ENCODE assay signal across 17 mouse cellular contexts in genomic region chr8:82384458-82385234, GRCm38 (mm10). TPM values are rescaled to one million over a fixed set of nuclear protein-coding genes. Genes with fewer than 3 reads are reported as not detected.
DNase-seq lines count a peak whose midpoint lies in the region; ATAC-seq lines count a peak whose summit lies in the region.
"Had no signal": no experiment of that assay in that cellular context is flagged by ENCODE, and none has a peak within 500 bp of the region (broad histone marks: within the 10 kb centered on the region; RNA-seq: fewer than 3 reads in every experiment).

No protein-coding gene starts in this region.

- WGBS in hindbrain, embryonic 13.5 days = 56% methylated on average over 11 of the region's 11 CpGs
- WGBS in hindbrain, embryonic 10.5 days = 87% methylated on average over 11 of the region's 11 CpGs
- 55% methylated on average over 11 of the region's 11 CpGs for WGBS in hindbrain, embryonic 14.5 days
- 45% methylated on average over 11 of the region's 11 CpGs for WGBS in neural tube, embryonic 14.5 days

- H3K27ac ChIP-seq in hindbrain, embryonic 13.5 days = no peak overlapping the region
- H3K27ac ChIP-seq in hindbrain, embryonic 10.5 days = no peak overlapping the region
- no peak overlapping the region for H3K27ac ChIP-seq in hindbrain, embryonic 14.5 days
- H3K27ac ChIP-seq in neural tube, embryonic 14.5 days (ENCODE audit: low read depth, low read length) = no peak overlapping the region
- H3K27ac ChIP-seq: embryonic facial prominence, embryonic 12.5 days; gastrocnemius, adult 2 months; layer of hippocampus, adult 2 months; limb, embryonic 12.5 days had no signal

- H3K4me1 ChIP-seq in hindbrain, embryonic 13.5 days (replicated peaks) = peaks cover 7% of the 10 kb centered on the region; the same call in 1 of the 2 replicates
- no peaks in the 10 kb centered on the region for H3K4me1 ChIP-seq in hindbrain, embryonic 10.5 days (replicated peaks)
- H3K4me1 ChIP-seq in hindbrain, embryonic 14.5 days (replicated peaks; ENCODE audit: control insufficient read depth, insufficient read depth, low read length) = no peaks in the 10 kb centered on the region
- no peaks in the 10 kb centered on the region for H3K4me1 ChIP-seq in neural tube, embryonic 14.5 days (ENCODE audit: control insufficient read depth, insufficient read depth, low read length)
- H3K4me1 ChIP-seq: embryonic facial prominence, embryonic 12.5 days; limb, embryonic 12.5 days had no signal

- no peak overlapping the region for H3K4me3 ChIP-seq in hindbrain, embryonic 13.5 days
- H3K4me3 ChIP-seq in hindbrain, embryonic 10.5 days = no peak overlapping the region
- H3K4me3 ChIP-seq in hindbrain, embryonic 14.5 days (replicated peaks; ENCODE audit: low read length) = no peak overlapping the region
- no peak overlapping the region for H3K4me3 ChIP-seq in neural tube, embryonic 14.5 days (ENCODE audit: low read depth, low read length)
- H3K4me3 ChIP-seq: embryonic facial prominence, embryonic 12.5 days; gastrocnemius, adult 2 months; layer of hippocampus, adult 2 months; limb, embryonic 12.5 days had no signal

- peak; percentile 56; the same call in 1 of the 2 replicates for ATAC-seq in cerebellum, adult (ENCODE audit: insufficient number of reproducible peaks, low FRiP score, low TSS enrichment)
- peak; percentile 76 for ATAC-seq in hindbrain, embryonic 13.5 days (ENCODE audit: low FRiP score)
- peak; percentile 75 for ATAC-seq in hindbrain, embryonic 14.5 days (ENCODE audit: low FRiP score)
- ATAC-seq in neural tube, embryonic 14.5 days (ENCODE audit: low read depth) = peak; percentile 84

- no peak overlapping the region for H3K4me2 ChIP-seq in hindbrain, embryonic 13.5 days
- H3K4me2 ChIP-seq in hindbrain, embryonic 14.5 days (replicated peaks) = no peak overlapping the region
- H3K4me2 ChIP-seq in neural tube, embryonic 14.5 days (ENCODE audit: low read depth, low read length) = no peak overlapping the region
- H3K4me2 ChIP-seq: embryonic facial prominence, embryonic 12.5 days; limb, embryonic 12.5 days had no signal

- H3K36me3 ChIP-seq in hindbrain, embryonic 13.5 days = no peaks in the 10 kb centered on the region
- no peaks in the 10 kb centered on the region for H3K36me3 ChIP-seq in hindbrain, embryonic 10.5 days
- H3K36me3 ChIP-seq in hindbrain, embryonic 14.5 days (replicated peaks; ENCODE audit: control insufficient read depth, insufficient read depth) = no peaks in the 10 kb centered on the region
- H3K36me3 ChIP-seq in neural tube, embryonic 14.5 days (ENCODE audit: control insufficient read depth, insufficient read depth, low read length) = no peaks in the 10 kb centered on the region
- H3K36me3 ChIP-seq: embryonic facial prominence, embryonic 12.5 days; G1E; limb, embryonic 12.5 days had no signal

- DNase-seq in cerebellum, postnatal 4 days (ENCODE audit: low spot score in 2 of 2) = no peak
- DNase-seq in hindbrain, embryonic 10.5 days (ENCODE audit: low spot score) = no peak
- peak; percentile 49 for DNase-seq in hindbrain, embryonic 14.5 days (ENCODE audit: low spot score)
- no peak for DNase-seq in layer of hippocampus, postnatal 25 days (ENCODE audit: extremely low spot score in 1 of 2, low spot score in 1 of 2)
- no peak for DNase-seq in natural killer cell, adult 2 months (ENCODE audit: low spot score in 2 of 2)
- DNase-seq: gastrocnemius, adult 2 months; kidney, adult 18-20 months; lung, postnatal 36 days; right cerebral cortex, postnatal 4 days; thymus, postnatal 14 days had no signal

- no peaks in the 10 kb centered on the region for H3K27me3 ChIP-seq in hindbrain, embryonic 13.5 days
- no peaks in the 10 kb centered on the region for H3K27me3 ChIP-seq in hindbrain, embryonic 10.5 days (ENCODE audit: insufficient read depth, poor library complexity, severe bottlenecking)
- no peaks in the 10 kb centered on the region for H3K27me3 ChIP-seq in hindbrain, embryonic 14.5 days (ENCODE audit: control insufficient read depth, insufficient read depth, low read length)
- H3K27me3 ChIP-seq in neural tube, embryonic 14.5 days (ENCODE audit: control insufficient read depth, insufficient read depth, low read length) = no peaks in the 10 kb centered on the region
- H3K27me3 ChIP-seq: embryonic facial prominence, embryonic 12.5 days; limb, embryonic 12.5 days had no signal

- H3K9ac ChIP-seq in hindbrain, embryonic 13.5 days = no peak overlapping the region
- no peak overlapping the region for H3K9ac ChIP-seq in hindbrain, embryonic 14.5 days
- H3K9ac ChIP-seq in neural tube, embryonic 14.5 days (replicated peaks; ENCODE audit: low read depth, low read length) = no peak overlapping the region
- H3K9ac ChIP-seq: embryonic facial prominence, embryonic 12.5 days; limb, embryonic 12.5 days had no signal

- H3K9me3 ChIP-seq in hindbrain, embryonic 13.5 days = no peaks in the 10 kb centered on the region
- no peaks in the 10 kb centered on the region for H3K9me3 ChIP-seq in hindbrain, embryonic 10.5 days
- no peaks in the 10 kb centered on the region for H3K9me3 ChIP-seq in hindbrain, embryonic 14.5 days (ENCODE audit: control insufficient read depth, low read length)
- H3K9me3 ChIP-seq in neural tube, embryonic 14.5 days (ENCODE audit: control insufficient read depth, low read length) = no peaks in the 10 kb centered on the region
- H3K9me3 ChIP-seq: embryonic facial prominence, embryonic 12.5 days; G1E; limb, embryonic 12.5 days had no signal

RNA-seq across cellular contexts. Expression of gene Il15, which starts 18.4 kb away (rescaled TPM):
- polyA plus RNA-seq in hindbrain, embryonic 13.5 days (2015; fragmentation: Nextera tagmentation; extraction: Ambion mirVana) = 0.68 and 1.00 TPM in 2 replicates
- 2.7 and 3.2 TPM in 2 replicates for polyA plus RNA-seq in hindbrain, embryonic 10.5 days (2016; fragmentation: Nextera tagmentation; extraction: Ambion mirVana)
- 0.77 and 1.4 TPM in 2 replicates for polyA plus RNA-seq in hindbrain, embryonic 14.5 days (2014; fragmentation: Nextera tagmentation; extraction: Ambion mirVana)
- 0.81 TPM in 1 of 2 replicates, not detected in the other for polyA plus RNA-seq in neural tube, embryonic 14.5 days (2014; fragmentation: Nextera tagmentation; extraction: Ambion mirVana)
- 1 to 10 TPM; 1.1 to 1.5 TPM for total RNA-seq in layer of hippocampus, postnatal 25 days (2021)
- polyA plus RNA-seq: G1E had no signal
